Mouse (Mus musculus) midbrain, embryonic 11.5 days (tissue): ENCODE measurements around the gene Gmds. TPM values are rescaled to one million over a fixed set of nuclear protein-coding genes. Genes with fewer than 3 reads are reported as not detected.

ENCODE experiments used
- ATAC-seq: fragments of 200-750 bp; cut with Nextera tagmentation; 2 replicates; pipeline ENCODE4 v1.8.0; 2017; ENCODE audit warnings: moderate TSS enrichment, moderate library complexity; ENCODE audit not compliant: low FRiP score
- DNase-seq: peaks from one replicate; pipeline ENCODE4 v3.0.0; 2015; ENCODE audit warnings: low spot score; ENCODE audit errors: missing footprints
- H3K27ac ChIP-seq: fragments of 300-500 bp; sonication (generic); 2 replicates; pipeline ENCODE4 v1.5.1; 2014; ENCODE audit warnings: low read depth, low read length
- H3K27me3 ChIP-seq: fragments of 300-500 bp; sonication (generic); 2 replicates; pipeline ENCODE4 v1.6.1; 2014; ENCODE audit warnings: mild to moderate bottlenecking, low read length, moderate library complexity, mixed read lengths; ENCODE audit not compliant: control insufficient read depth, insufficient read depth
- H3K36me3 ChIP-seq: fragments of 300-500 bp; sonication (generic); 2 replicates; pipeline ENCODE4 v1.6.1; 2014; ENCODE audit warnings: mild to moderate bottlenecking, low read length, moderate library complexity, mixed read lengths; ENCODE audit not compliant: control insufficient read depth, insufficient read depth
- H3K4me1 ChIP-seq: fragments of 300-500 bp; sonication (generic); 2 replicates; pipeline ENCODE4 v1.6.1; 2014; ENCODE audit warnings: low read length; ENCODE audit not compliant: control insufficient read depth, insufficient read depth
- H3K4me2 ChIP-seq: fragments of 300-500 bp; sonication (generic); 2 replicates; pipeline ENCODE4 v1.6.1; 2014; ENCODE audit warnings: mild to moderate bottlenecking, moderate library complexity
- H3K4me3 ChIP-seq: fragments of 300-500 bp; sonication (generic); 2 replicates; pipeline ENCODE4 v1.5.1; 2014; ENCODE audit warnings: low read depth, low read length
- H3K9ac ChIP-seq: fragments of 300-500 bp; sonication (generic); 2 replicates; pipeline ENCODE4 v1.6.1; 2014; ENCODE audit warnings: low read length
- H3K9me3 ChIP-seq: fragments of 300-500 bp; sonication (generic); 2 replicates; pipeline ENCODE4 v1.6.1; 2016; ENCODE audit warnings: low read length; ENCODE audit not compliant: control insufficient read depth
- WGBS: fragments of 180-500 bp; shearing (Covaris S2); extraction: QIAGEN DNeasy Blood & Tissue Kit; methylation state at CpG from one replicate; pipeline ENCODE4 v1.1.7; 2014; 5-methylcytosine and 5-hydroxymethylcytosine counted together
- polyA plus RNA-seq: library from polyadenylated mRNA; unstranded; fragments of >200 nt; fragmentation: Nextera tagmentation; extraction: Ambion mirVana; gene quantifications from 2 replicates; pipeline ENCODE4 v1.2.1, GENCODE M21; 2014

Gene Gmds
- polyA plus RNA-seq, 1 experiment from 2014 or later: 31.6 TPM

GRCm38 (mm10) chr13:31779281-31779981, 559.1 kb downstream of the Gmds start:
- Histone ChIP-seq H3K9me3 (no peaks in the 10 kb centered on the region), H3K27ac (no peak overlapping the region), H3K36me3 (no peaks in the 10 kb centered on the region), H3K4me1 (no peaks in the 10 kb centered on the region), H3K9ac (no peak overlapping the region), H3K4me3 (no peak overlapping the region), H3K27me3 (no peaks in the 10 kb centered on the region), H3K4me2 (no peak overlapping the region)
- no peak for ATAC-seq
- WGBS: 72% methylated on average over 17 of the region's 17 CpGs
- no peak for DNase-seq

DNA sequence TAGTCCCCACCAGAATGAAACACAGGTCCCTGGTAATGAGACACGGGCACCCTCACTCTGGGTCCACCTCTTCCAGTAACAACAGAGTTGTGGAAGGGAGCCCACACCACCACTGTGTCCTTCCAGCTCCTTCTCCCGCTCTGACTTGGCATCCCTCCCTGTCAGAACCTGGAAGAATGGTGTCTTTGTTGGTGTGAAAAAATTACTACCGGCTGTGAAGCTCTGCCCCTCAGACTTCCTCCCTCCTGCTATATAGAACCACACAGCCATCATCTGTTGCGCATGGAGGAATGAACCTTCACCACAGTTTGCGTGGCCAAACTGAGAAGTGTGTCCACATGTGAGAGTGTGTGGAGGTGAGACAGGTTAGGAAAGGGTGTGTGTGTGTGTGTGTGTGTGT, 562.8 kb downstream of the Gmds start:
- no peak for ATAC-seq
- DNase-seq: no peak
- no peak overlapping the region for H3K27ac ChIP-seq
- H3K36me3 ChIP-seq: no peaks in the 10 kb centered on the region
- H3K9ac ChIP-seq: no peak overlapping the region
- H3K9me3 ChIP-seq: no peaks in the 10 kb centered on the region
- H3K4me3 ChIP-seq: no peak overlapping the region
- no peaks in the 10 kb centered on the region for H3K4me1 ChIP-seq
- no peaks in the 10 kb centered on the region for H3K27me3 ChIP-seq
- 84% methylated on average over 5 of the region's 5 CpGs for WGBS
- no peak overlapping the region for H3K4me2 ChIP-seq

GRCm38 (mm10) chr13:31772882-31773281, 565.7 kb downstream of the Gmds start:
- Histone ChIP-seq H3K4me3 (no peak overlapping the region), H3K27me3 (no peaks in the 10 kb centered on the region), H3K27ac (no peak overlapping the region), H3K9ac (no peak overlapping the region), H3K4me1 (no peaks in the 10 kb centered on the region), H3K36me3 (no peaks in the 10 kb centered on the region), H3K9me3 (no peaks in the 10 kb centered on the region), H3K4me2 (no peak overlapping the region)
- peak; percentile 73 for DNase-seq
- no peak for ATAC-seq
- 84% methylated on average over 5 of the region's 5 CpGs for WGBS
